Mouse (Mus musculus) ES-E14 (cell line): ENCODE data around the gene Ccdc9b. TPM values are rescaled to one million over a fixed set of nuclear protein-coding genes. Genes with fewer than 3 reads are reported as not detected.

Source experiments
- DNase-seq: peaks from one replicate; pipeline ENCODE4 v3.0.0-alpha.2; 2013; ENCODE audit warnings: low read depth, low spot score
- H3K27ac ChIP-seq: 2 replicates; pipeline ENCODE4 v1.5.1; 2012; ENCODE audit warnings: low read depth, mild to moderate bottlenecking, low read length, moderate library complexity, mixed read lengths; ENCODE audit not compliant: poor library complexity, insufficient read depth, severe bottlenecking
- H3K36me3 ChIP-seq: 2 replicates; pipeline ENCODE4 v1.6.1; 2012; ENCODE audit warnings: mild to moderate bottlenecking, low read length, moderate library complexity, mixed read lengths; ENCODE audit not compliant: control insufficient read depth, poor library complexity, insufficient read depth, severe bottlenecking
- H3K4me1 ChIP-seq, 2 experiments: fragments of 150-350 bp in 1 of 2; sonication (generic) in 1 of 2; 2 replicates each; pipeline ENCODE4 v1.6.1; 2012; ENCODE audit warnings: low read length in 2 of 2, mild to moderate bottlenecking in 1 of 2, mixed read lengths in 1 of 2; ENCODE audit not compliant: control insufficient read depth in 2 of 2, insufficient read depth in 2 of 2, poor library complexity in 1 of 2
- H3K4me3 ChIP-seq, 2 experiments: fragments of 150-350 bp in 1 of 2; sonication (generic) in 1 of 2; 2 replicates each; pipeline ENCODE4 v1.5.1; 2012; ENCODE audit warnings: low read length in 2 of 2, low read depth in 1 of 2, mild to moderate bottlenecking in 1 of 2, mixed read lengths in 1 of 2; ENCODE audit not compliant: insufficient read depth in 1 of 2, poor library complexity in 1 of 2, severe bottlenecking in 1 of 2
- H3K9ac ChIP-seq: 2 replicates; pipeline ENCODE4 v1.6.1; 2012; ENCODE audit warnings: low read depth, mild to moderate bottlenecking, low read length, mixed read lengths; ENCODE audit not compliant: poor library complexity, insufficient read depth, severe bottlenecking
- H3K9me3 ChIP-seq: fragments of 150-350 bp; sonication (generic); 2 replicates; pipeline ENCODE4 v1.6.1; 2012; ENCODE audit warnings: low read depth, mild to moderate bottlenecking, low read length; ENCODE audit not compliant: control insufficient read depth, insufficient read depth
- CHD2 ChIP-seq: IDR thresholded peaks from 2 replicates; pipeline ENCODE4 v1.6.1; 2014; ENCODE audit warnings: mild to moderate bottlenecking, low read depth, low read length, inconsistent platforms
- HCFC1 ChIP-seq: IDR thresholded peaks from 2 replicates; pipeline ENCODE4 v1.6.1; 2012; ENCODE audit warnings: low read length, inconsistent platforms, borderline replicate concordance; ENCODE audit not compliant: insufficient read depth
- MAFK ChIP-seq: IDR thresholded peaks from 2 replicates; pipeline ENCODE4 v1.6.1; 2014; ENCODE audit warnings: mild to moderate bottlenecking, low read depth, low read length, inconsistent platforms; ENCODE audit not compliant: insufficient read depth
- ZC3H11A ChIP-seq: IDR thresholded peaks from 2 replicates; pipeline ENCODE4 v1.6.1; 2012; ENCODE audit warnings: low read depth, mild to moderate bottlenecking, inconsistent platforms, low read length, borderline replicate concordance
- ZNF384 ChIP-seq: IDR thresholded peaks from 2 replicates; pipeline ENCODE4 v1.6.1; 2012; ENCODE audit warnings: low read depth, low read length, inconsistent platforms
- in situ Hi-C, 2 experiments: fragments of 600-800 bp; cut with MboI; formaldehyde crosslinking; loops; one replicate each; pipeline ENCODE4 v1.15.1; 2025; ENCODE audit warnings: low sequenced_read_pairs in 2 of 2, inconsistent platforms in 1 of 2; ENCODE audit not compliant: unreplicated experiment in 2 of 2
- total RNA-seq: library from RNA; depleted of rRNA; stranded (reverse); fragments of 300-350 nt; gene quantifications from 2 replicates; pipeline ENCODE4 v1.2.3, GENCODE M21; 2012

Ccdc9b gene
- total RNA-seq, 1 experiment = 3.1 TPM

DNA sequence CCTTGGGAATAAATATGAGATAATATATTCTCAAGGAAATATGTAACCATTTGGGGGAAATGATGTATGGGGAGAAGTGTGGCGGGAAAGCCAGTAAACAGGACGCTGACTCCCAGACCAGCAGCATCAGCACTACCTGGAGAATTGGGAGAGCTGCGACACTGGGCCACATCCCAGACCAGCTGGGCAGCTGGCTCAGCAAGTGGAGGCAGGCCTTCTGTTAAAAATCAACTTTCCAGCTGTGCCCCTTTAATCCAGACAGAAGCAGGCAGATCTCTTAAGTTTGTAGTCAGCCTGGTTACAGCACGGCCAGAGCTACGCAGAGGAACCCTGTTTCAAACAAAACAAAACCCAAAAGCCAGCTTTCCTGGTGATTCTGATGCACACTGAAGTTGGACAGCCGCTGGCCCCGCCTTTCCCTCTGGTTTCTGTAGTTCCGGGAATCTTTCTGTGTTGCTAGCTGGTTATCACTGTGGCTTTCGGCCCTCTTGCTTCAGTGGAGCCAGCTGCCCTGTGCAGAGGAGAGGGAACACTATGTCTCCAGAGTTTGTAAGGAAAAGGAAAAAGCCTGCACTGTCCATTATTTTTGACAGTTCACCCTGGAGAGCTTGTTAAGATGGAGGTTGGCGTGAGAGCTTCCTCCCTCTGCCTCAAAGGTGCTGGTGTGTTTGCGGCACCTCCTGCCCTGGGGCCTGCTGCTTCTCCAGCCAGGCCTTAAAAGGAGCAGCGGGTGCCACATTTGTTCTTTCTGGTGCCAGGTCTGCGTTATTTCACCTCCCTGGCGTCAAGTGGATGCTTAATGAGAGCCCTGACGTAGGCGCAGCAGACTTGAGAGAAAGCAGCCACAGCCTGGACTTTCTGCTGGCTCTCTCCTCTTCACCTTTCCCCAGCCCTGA lies 10.3 kb downstream of the Ccdc9b start:
- H3K9ac ChIP-seq = no peak overlapping the region

DNA sequence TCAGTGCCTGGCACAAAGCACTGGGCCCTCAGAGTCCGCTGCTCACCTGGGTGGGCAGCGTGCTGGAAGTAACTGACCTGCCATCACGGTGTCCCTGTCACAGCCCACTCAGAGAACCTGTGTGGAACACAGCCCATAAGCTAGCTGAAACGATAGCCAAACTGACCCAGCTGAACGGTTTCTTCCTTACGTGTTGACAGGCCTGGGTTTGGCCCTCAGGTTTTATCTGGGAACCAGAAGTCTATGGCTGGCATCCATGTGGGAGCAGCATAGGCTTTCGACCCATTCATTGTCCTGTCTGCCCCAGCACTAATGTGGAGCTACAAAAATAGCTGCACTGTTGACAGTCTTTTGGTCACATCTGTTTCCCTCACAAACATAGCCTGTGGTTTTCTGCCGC lies 12.0 kb downstream of the Ccdc9b start:
- Histone ChIP-seq H3K36me3 (no peaks in the 10 kb centered on the region), H3K27ac (no peak overlapping the region), H3K9ac (no peak overlapping the region), H3K4me1 (no peaks in the 10 kb centered on the region), H3K4me3 (no peak overlapping the region), H3K9me3 (no peaks in the 10 kb centered on the region)
- no peak for DNase-seq
- in situ Hi-C loops = no loop called here
- TF ChIP-seq MAFK (no peak), ZC3H11A (no peak), HCFC1 (no peak), ZNF384 (no peak), CHD2 (no peak)

More for the DNA sequence above, 10.3 kb downstream of the Ccdc9b start:
- Histone ChIP-seq H3K27ac (no peak overlapping the region), H3K9me3 (no peaks in the 10 kb centered on the region), H3K4me1 (no peaks in the 10 kb centered on the region), H3K4me3 (no peak overlapping the region), H3K36me3 (no peaks in the 10 kb centered on the region)
- in situ Hi-C loops = no loop called here
- no peak for DNase-seq
- no peak for TF ChIP-seq CHD2

DNA sequence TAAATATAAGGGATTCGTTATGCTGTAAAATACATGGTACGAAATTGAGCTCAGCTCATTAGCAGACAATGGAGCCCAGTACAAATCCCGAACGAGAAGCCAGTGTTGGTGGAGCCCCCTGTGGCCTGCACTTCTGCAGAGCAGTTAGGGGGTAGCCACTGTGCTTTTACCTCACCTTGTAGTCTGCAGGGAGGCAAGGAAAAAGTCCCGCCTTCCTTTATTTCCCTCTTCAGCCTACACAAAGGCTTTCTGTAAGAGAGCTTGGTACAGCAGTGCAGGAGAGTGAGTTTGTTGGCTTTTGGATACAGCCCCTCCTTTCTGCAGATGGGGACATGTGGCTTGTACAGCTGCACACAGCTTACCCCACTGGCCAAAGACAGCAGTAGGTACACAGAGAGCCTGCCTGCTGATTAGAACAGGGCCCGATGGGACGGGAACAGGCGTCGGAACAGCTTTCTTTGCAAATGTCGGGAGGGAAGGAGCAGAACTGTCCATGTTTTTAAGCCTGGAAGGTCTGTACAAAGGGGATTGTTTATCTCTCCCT lies 13.0 kb downstream of the Ccdc9b start:
- no peaks in the 10 kb centered on the region for H3K4me1 ChIP-seq
- no peak for DNase-seq
- H3K9me3 ChIP-seq = no peaks in the 10 kb centered on the region
- no peaks in the 10 kb centered on the region for H3K36me3 ChIP-seq
- in situ Hi-C loops = loop anchor here in 1 of 2 experiments (5.0 kb wide), 1 partner anchor 148 kb away; no protein-coding TSS in a partner anchor
- no peak overlapping the region for H3K4me3 ChIP-seq
- H3K9ac ChIP-seq = no peak overlapping the region
- TF ChIP-seq HCFC1 (no peak), MAFK (no peak), ZC3H11A (no peak), ZNF384 (no peak), CHD2 (no peak)
- H3K27ac ChIP-seq = no peak overlapping the region

DNA sequence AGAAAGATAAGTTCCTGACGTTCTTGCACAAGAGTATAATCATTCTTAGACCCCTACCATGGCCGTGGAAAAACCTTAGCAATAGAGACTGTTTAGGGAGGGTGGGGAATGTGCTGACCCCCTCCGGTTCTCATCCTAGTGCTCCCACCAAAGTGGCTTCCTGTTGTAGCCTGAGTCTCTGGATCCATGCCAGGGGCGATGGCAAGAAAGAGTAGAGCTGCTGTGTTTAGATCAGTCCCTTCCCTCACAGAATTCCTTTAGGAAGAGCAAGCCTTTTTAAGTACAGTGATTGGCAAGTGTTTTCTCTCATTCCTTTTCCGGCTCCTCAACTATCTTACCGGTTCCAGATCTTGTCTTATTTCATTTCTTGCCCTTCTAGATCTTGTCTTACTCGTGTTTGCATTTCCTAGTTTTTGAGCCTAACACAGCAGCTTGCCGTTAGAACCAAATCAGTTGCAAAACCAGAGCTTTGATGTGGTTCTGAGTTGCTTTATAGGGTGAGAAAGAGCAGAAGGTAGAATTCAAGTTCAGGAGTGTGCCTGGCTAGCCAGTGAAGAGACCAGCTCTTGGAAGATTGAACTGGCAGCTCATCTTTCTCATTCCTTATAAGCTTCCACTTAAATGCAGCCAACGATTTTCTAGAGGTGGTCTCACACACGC lies 15.0 kb downstream of the Ccdc9b start:
- no peak overlapping the region for H3K4me3 ChIP-seq
- TF ChIP-seq ZNF384 (no peak), ZC3H11A (no peak), MAFK (no peak), CHD2 (no peak), HCFC1 (no peak)
- H3K36me3 ChIP-seq = no peaks in the 10 kb centered on the region
- in situ Hi-C loops = loop anchor here in 1 of 2 experiments (5.0 kb wide), 1 partner anchor 150 kb away; no protein-coding TSS in a partner anchor
- DNase-seq = no peak
- no peaks in the 10 kb centered on the region for H3K4me1 ChIP-seq
- no peak overlapping the region for H3K27ac ChIP-seq
- no peaks in the 10 kb centered on the region for H3K9me3 ChIP-seq
- no peak overlapping the region for H3K9ac ChIP-seq
